Mouse (Mus musculus): Measurements from ENCODE around the gene Thap12.

Gene Thap12

DNA sequence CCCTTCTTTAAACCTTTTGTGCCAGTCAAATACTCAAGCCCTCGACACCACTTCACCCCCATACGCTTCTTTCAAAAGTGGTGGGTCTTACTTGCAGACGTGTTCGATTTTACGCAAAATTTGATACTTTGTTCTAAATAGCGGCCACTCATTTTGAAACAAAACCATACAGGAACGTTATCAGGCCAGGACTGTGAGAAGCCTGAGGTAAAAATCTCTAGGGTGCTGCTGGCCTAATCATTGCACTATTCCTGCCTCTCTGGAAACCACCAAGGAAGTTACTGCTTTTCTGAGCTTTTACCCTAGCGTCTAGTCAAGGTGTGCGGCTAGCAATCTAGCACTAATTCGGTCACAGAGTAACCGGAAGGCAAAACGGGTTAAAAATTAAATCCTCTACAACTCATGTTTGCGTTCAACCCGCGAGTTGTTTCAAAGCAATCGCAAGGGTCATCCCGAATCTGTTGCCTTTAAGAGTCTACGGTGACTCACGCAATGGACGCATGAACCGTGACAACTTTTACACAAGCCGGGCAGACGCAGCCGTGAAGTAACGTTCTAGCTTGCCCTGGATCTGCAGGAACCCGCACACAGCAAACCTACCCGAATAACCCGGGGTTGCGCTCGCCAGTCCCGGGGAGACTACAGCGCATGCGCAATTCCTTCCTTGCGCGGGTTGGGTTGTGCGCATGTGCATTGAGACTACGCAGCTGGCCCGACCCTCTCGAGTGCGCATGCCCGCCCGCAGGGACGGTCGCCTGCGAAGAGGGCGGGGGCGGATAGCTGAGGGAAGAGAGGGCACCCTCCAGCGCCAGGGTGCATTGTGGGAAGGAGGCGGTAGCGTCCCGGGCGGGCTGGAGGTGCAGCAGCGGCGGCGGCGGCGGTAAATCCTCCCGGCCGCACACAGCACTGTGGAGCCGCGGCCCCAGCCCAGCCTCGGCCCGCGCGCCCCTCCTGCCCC is at the start of gene Thap12:
Gene Thap12, plus strand, starts transcription at position 821 of the 958 bp plus-strand sequence.
- peak; percentile 100 for DNase-seq (ENCODE audit: low spot score)

DNA sequence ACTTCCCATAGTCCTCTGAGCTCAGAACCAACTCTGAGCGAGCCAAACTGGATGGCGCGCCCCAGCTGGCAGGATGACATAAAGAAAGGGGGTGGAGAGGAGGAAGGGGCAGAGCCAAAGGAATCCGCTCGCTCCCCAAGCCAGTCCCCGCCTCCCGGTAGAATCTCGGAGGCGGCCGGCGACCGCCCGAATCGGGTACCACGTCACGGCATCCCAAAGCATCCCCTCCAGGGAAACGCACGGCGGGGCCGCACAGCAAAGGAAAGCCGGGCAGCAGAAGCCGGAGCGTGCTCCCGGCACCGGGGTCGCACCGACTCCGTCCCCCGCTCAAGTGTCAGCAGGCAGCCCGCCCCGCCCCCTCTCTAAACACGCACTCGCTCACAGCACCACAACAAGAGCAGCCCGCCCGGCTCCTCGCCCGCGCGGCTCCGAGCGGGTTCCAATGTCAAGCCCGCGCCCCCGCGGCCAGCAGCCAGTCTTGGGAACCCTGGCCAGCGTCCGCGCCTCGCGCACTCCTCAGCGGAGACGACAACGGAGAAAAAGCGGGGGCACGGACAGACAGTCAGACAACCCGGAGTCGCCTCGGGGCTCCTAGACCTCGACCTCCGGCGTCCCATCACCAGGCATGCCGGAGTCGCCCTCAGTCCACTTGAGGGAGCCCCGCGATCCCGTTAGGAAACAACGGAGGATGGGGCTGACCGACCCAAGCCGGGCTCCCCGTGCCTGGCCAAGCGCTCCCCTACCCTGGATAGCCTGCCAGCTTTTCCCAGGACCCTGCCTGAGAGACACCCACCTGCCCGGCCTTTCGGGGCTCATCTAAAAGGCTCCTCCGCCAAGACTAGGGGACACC is 47.0 kb upstream of the Thap12 start:
- peak; percentile 87 for DNase-seq (ENCODE audit: low spot score)

DNA sequence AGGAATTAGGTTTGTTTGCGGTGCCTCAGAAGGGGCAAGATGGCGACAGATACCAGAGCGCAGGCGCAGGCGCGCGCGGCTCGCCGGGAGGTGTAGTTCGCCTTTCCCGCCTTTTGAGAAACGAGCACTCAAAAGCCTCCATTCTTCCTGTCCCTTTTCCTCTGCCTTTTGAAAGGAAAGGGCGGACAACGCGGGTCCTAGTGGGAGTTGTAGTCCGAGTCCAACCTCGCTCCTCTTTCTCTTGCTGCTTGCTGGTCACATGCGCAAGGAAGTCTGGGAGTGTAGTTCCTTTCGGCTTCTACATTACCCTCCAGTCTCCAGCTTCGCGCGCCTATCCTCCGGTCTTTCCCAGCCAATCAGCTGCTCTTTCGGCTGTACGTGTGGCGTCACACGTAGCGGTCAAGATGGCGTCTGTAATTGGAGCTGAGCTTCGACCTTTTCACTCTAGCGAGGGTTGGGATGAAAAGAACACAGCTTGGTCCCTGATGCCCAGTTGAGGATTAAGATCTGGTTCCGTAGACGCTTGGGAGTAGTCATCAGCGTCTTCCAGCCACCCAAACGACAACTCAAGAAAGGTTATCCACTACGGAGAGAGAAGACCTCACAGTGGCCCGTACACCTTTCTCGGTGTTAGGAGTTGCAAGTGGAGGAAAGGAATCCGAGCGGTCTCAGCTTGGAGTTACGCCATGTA is 46.2 kb upstream of the Thap12 start, which contains the start of gene Emsy:
Gene Emsy, minus strand, starts transcription at position 253 of the 691 bp plus-strand sequence.
- DNase-seq (ENCODE audit: low spot score) = peak; percentile 99

DNA sequence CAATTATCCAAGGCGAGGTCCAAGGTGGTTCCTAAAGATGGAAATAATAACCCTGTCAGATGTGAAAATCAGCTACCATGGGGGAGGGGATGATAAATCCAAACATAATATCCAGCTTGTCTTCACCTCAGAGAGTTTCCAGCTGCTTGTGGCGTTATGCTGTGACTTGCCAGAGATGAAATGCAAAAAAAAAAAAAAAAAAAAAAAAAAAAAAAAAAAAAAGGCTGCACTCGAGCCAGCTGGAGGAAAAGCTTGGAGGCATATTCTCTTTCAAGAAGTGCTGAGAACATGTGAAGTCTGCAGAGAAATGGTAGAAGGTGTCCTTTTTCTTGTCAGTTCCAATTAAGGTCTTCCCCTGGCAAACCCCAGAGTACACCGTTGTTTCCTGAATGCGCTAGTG is 37.7 kb upstream of the Thap12 start:
- DNase-seq (ENCODE audit: low spot score) = no peak

DNA sequence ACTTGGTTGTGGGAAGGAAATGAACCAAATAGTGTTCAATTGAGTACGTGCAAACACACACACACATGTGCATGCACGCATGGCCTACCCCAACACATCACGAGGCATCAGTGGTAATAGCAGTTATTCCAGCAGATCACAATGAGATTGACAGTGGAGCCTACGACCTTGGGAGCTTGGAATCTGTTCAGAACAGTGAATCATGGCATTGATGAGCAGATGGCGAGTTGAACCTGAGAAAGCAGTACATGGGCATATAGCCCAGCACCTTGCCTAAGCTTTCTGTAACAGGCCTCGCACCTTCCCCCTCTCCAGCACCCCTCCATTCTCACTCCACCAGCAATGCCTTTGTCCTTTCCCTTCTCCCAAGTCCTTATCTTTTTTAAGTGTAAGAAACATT is 37.2 kb upstream of the Thap12 start:
- no peak for DNase-seq (ENCODE audit: low spot score)

DNA sequence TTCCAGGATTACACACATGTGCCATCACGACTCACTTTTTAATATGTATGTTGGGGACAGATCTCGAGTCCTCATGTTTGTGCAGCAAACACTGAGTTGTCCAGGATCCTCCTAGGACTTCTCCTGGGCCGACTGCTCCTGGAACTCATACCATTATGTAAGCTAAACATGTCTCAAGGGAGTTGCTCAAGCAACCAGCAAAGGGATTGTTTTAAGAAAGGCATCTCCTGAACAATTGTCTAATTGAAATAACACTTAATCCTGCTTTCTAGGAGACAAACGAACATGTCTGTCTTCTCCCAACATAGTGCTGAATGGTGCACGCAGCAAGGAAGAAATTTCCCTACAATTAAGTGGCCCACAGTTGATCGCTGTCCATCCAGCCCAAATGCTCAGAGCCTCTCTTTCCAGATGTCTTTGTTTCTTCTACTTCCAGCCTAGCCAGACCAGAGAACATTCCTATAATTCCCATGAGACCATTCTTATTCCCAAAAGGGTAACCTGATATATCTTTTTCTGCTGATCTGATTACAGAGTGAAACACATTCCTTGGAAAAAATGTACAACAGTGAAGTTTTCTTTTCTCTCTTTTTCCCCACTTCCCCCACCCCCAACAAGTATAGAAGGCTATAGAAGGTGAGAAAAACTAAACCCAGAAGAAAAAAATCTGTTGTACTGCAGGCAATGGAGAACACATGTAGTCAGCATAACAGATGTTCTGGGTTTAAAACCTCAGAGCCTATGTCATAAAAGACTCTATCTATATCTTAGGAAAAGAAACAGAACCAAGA is 34.8 kb upstream of the Thap12 start:
- peak; percentile 24 for DNase-seq (ENCODE audit: low spot score)

DNA sequence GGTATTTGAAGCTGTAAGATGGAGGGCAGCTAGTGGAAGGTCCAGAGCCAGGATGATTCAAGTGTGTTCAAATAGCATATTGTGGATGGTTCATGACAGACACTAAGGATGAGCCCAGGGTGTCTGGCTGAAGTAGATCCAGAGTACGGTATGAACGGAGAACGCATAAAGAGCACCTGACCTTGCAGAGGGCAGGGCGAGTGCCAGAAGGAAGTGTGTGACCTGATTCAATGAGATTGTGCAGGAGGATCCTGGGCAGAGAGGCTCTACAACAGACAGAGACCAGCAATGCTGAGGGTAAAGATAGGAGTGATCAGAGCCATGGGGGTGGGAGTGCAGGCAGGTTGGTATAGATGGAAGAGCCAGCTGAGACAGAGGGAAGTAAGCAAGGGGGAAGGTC is 32.1 kb upstream of the Thap12 start:
- no peak for DNase-seq (ENCODE audit: low spot score)

DNA sequence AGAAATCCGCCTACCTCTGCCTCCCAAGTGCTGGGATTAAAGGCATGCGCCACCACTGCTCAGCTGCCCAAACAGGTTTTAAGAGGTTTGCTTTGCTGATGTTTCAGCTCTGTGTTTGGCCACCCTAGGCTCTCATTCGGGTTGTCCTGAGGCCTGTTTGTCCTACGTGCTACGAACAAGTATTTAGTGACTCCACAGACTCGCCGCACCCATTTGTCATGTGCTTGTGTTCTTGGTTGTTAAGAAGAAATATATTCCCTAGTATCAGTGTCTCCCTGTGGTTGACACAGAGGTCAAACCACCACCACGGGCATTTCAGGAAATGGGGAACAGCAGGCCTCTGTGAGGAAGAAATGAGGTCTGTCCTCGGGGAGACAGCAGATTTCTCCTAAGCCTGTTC is 31.5 kb upstream of the Thap12 start:
- DNase-seq (ENCODE audit: low spot score) = peak; percentile 29

DNA sequence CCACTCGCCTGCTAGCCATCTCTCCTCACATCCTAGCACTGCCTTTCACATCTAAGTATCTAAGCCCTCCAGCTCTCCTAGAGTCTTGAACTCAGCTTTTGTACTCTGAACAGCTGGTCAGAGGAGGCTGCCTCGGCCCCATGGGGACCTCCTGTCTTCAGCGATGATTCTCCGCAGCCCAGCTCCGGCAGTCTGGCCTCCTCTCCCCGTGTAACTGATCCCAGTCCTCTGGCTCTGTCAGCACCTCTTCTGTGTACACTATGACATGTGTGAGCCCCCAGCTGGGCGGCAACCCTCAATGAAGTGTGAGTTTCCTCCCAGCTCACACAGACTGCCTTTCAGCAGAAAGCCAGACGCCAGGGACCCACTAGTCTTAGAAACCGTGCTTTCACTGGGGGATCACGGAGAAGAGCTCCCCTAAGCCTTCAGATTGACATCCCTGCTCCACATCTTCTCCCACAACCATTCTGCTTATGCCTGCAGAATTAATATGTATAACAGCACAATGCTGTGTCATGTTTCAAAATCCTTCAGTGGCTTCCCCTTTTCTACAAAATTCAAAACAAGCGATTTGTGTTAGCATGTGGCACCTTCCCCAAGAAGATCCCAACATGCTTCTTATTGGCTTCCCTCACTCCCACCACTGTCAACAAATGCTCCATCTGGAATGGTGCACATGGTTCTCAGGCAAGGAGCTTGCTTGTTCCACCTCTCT is 30.5 kb upstream of the Thap12 start:
- DNase-seq (ENCODE audit: low spot score) = peak; percentile 73

DNA sequence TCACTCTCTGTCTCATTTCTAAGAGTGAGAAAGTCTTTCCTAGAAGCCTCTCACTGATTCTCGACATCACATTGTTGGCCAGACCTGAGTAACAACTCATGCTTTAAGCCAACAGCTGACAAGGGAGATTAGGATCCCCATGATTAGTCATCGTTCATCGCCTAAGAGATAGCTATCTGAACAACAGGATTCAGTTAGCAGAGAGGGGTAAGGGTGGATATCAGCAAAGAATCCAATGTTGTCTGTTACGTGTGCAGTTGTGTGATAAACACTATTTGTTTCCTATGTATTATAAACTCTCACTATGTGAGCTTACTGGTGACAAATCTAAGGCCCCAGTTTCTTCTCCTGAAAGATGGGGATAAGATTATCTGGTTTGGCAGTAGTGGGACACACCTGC is 28.6 kb upstream of the Thap12 start:
- no peak for DNase-seq (ENCODE audit: low spot score)

DNA sequence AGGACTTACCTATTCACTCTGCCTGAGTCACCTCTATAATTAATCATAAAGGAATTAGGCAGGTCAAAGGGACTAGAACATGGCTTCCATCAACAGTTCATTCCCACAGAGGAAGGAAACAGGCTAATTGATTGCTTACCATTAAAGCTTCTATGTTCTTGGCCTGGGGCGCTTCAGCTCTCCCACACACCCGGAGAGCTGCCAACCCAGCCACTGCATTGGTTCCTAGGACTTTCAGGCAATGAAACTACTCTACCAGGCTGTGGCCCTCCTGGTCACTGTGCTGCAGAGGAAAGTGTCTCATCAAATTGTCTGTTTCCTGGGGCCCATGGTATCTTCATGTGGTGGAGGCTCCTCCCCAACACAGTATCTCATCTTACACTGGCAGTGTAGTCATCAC is 25.4 kb upstream of the Thap12 start:
- no peak for DNase-seq (ENCODE audit: low spot score)

DNA sequence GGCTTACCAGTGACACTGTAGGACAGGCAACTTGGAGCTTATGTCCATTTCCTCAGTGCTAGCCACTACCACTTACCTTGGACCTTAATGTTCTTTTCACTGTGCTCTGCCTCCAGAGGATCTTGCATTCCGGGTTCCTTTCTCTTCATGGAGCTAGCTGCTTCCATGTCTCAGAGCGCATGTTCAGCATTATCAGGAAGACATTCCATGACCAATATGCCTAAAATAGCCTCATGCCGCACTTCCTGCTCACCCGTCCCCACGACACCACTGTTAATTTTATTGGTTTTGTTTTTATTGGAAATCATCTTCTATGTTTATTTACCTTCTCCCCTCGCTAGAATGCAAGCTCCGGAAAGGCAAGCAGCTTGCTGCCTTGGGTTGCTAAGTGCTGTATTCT is 24.5 kb upstream of the Thap12 start:
- DNase-seq (ENCODE audit: low spot score) = no peak

DNA sequence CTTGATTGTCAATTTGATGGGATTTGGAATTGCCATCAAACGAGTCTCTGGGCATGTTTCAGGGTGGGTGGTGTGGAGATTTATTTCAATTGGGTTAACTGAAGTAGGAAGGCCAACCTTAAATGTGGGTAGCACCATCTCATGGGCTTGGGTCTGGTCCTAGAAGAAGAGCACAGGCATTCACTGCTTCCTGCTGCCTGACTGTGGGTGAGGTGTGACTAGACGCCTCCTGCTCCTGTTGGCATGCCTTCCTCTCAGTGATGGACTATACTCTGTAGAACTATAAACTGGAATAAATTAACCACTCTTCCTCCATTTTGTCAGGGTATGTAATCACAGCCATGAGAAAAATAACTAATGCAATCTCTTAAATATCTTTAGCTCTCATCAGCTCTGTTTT is 22.2 kb upstream of the Thap12 start:
- DNase-seq (ENCODE audit: low spot score) = no peak

DNA sequence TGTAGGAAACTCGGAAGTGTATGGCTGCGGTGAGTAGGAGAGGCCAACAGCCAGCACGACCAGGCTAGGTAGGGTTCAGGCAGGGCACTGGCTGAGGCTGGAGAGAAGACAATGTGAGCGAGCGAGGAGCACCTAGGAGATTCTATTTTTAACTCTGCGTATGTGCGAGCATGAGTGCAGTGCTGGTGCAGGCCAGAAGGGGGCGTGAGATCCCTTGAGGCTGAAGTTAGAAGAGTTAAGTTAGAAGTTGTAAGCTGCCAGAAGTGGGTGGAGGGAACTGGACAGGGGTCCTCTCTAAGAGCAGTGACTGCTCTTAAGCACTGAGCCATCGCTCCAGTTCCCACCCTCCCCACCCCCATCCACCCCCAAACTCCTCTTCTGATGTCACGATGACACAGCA is 20.1 kb upstream of the Thap12 start:
- DNase-seq (ENCODE audit: low spot score) = no peak

DNA sequence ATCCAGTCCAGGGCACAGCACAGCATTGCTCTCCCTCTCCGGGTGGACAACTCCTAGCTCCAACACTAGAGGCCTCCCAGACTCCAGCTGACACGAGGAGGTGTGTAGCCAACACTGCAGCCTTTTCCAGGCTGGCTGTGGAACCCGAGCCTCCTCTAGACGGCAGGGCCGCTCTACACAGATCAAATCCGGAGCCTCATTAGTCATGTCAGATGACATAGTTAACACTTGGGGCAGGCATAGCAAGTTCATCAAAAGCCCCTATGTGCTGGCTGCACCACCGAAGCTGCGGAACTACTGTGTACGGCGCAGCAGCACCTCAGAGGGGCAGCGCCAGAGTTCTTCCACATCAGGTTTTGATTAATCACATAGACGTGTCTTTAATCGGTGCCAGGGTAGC is 17.0 kb upstream of the Thap12 start:
- DNase-seq (ENCODE audit: low spot score) = peak; percentile 70

DNA sequence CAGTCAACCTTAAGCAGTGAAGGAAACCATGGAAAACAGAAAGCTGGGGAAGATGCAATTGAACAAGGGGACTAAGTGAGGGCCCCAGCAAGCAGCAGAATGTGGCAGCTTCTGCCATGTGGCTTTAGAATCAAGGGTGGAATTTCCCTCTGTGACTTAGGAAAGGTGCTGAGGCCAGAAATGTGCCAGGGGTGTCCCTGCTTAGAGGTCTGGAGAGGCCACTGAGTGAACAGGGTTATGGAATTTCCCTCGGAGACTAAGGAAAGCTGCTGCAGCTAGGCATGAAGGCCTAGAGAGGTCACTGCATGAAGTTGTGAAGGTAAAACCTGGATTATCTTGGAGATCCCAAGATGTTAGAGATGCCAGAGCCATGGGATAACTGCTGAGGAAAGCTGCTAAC is 12.8 kb upstream of the Thap12 start:
- no peak for DNase-seq (ENCODE audit: low spot score)

DNA sequence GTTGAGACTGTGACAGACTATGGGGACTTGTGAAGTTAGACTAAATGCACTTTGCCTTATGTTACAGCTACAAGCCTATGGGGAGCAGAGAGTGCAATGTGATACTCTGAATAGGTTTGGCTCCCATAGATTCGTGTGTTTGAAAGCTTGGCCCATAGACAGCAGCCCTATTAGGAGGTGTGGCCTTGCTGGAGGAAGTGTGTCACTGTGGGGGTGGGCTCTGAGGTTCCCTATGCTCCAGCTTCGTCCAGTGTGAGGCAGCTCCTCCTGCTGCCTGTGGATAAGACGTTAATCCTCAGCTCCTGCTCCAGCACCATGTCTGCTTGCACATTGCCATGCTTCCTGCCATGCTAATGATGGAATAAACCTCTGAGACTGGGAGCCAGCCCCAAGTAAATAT is 12.1 kb upstream of the Thap12 start:
- peak; percentile 39 for DNase-seq (ENCODE audit: low spot score)

DNA sequence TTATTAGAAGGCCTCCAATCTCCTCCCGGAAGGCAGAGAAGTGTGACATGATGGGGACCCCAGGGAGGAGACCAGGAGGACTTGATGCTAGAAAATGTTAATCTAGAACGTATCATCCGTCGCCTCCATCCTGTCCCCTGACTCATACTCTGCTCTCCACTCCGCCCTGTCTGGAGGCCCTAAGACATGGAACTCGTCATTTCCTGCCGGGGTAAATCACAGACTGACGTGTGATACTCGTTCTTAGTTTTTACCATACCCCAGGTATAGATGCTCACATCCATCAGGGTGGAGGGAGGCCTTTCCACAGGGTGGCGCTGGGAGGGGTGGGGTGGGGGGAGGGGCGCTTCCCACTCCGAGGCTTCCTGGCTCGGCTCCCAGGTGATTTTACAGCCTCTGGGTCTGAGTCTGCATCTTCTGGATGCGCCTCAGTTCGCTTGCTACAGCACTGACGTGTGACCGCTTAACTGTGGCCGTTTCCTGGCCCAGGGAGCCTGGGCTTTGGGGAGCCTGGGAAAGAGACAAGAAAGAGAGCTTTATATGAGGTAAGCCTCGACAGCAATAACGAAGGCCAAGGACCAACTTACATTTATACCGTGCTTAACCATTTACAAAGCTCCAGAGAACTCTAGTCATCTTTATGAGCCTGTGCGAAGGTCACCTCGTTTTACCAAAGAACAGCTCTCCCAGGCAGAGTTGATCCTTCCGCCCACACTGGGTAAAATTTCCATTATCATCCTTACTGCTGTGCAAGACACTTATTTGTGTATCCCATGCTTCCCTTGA is 9.9 kb upstream of the Thap12 start:
- DNase-seq (ENCODE audit: low spot score) = peak; percentile 23

DNA sequence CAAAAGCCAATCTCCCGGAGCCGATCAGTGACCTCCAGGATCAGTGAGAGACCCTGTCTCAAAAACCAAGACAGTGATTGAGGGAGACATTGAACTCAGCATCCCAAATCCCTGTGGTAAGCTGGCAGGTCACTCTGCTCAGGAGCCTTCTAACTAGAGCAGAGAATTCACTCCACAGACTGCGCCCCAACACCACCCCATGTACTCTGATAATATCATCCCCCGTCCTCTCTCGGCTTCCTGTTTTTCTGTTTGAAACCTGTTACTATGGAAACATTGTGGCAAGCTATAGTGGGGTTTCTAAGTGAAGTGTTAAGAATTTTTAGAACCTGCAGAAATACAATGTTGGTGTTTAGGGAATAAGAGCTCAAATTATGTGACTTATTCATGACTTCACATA is 8.9 kb upstream of the Thap12 start:
- no peak for DNase-seq (ENCODE audit: low spot score)

DNA sequence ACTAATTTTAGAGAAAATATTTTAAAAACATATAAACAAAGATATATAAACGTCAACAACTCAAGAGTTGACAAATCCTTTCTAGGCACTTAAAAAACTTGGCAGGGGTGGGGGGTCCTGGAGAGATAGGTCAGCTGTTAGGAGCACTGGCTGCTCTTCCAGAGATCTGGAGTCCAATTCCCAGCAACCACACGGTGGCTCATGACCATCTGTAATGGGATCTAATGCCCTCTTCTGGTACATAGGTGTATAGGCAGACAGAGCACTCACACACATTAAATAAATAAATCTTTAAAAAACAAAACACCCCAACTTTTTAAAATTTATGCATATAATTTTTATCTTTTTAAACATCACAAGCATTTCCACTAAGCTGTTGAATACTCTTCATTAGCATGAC is 5.4 kb upstream of the Thap12 start:
- peak; percentile 54 for DNase-seq (ENCODE audit: low spot score)

Data from embryo, embryonic 10 days (tissue).